Mouse (Mus musculus) heart, embryonic 16.5 days (tissue): ENCODE data around the gene Ctnna3. TPM values are rescaled to one million over a fixed set of nuclear protein-coding genes. Genes with fewer than 3 reads are reported as not detected.

Experiments
- ATAC-seq: fragments of 200-750 bp; cut with Nextera tagmentation; replicated peaks from 2 replicates; pipeline ENCODE4 v1.8.0; 2017; ENCODE audit warnings: moderate number of reproducible peaks; ENCODE audit not compliant: insufficient read depth, low FRiP score; ENCODE audit errors: extremely low read depth
- H3K27ac ChIP-seq: fragments of 300-500 bp; sonication (generic); 2 replicates; pipeline ENCODE4 v1.5.1; 2014; ENCODE audit warnings: mild to moderate bottlenecking, low read length, control low read depth, moderate library complexity
- H3K27me3 ChIP-seq: fragments of 300-500 bp; sonication (generic); 2 replicates; pipeline ENCODE4 v1.6.1; 2014; ENCODE audit warnings: low read length, mixed read lengths; ENCODE audit not compliant: control insufficient read depth, insufficient read depth
- H3K36me3 ChIP-seq: fragments of 300-500 bp; sonication (generic); 2 replicates; pipeline ENCODE4 v1.6.1; 2014; ENCODE audit not compliant: control insufficient read depth, insufficient read depth
- H3K4me1 ChIP-seq: fragments of 300-500 bp; sonication (generic); 2 replicates; pipeline ENCODE4 v1.6.1; 2014; ENCODE audit warnings: low read length, mixed read lengths; ENCODE audit not compliant: control insufficient read depth, insufficient read depth
- H3K4me2 ChIP-seq: fragments of 300-500 bp; sonication (generic); 2 replicates; pipeline ENCODE4 v1.6.1; 2014; ENCODE audit warnings: low read depth, mild to moderate bottlenecking, control low read depth, low read length
- H3K4me3 ChIP-seq: fragments of 300-500 bp; sonication (generic); 2 replicates; pipeline ENCODE4 v1.5.1; 2014; ENCODE audit warnings: mild to moderate bottlenecking, control low read depth, low read length
- H3K9ac ChIP-seq: fragments of 300-500 bp; sonication (generic); 2 replicates; pipeline ENCODE4 v1.6.1; 2014; ENCODE audit warnings: low read length, control low read depth
- H3K9me3 ChIP-seq: fragments of 300-500 bp; sonication (generic); replicated peaks from 2 replicates; pipeline ENCODE4 v1.6.1; 2016; ENCODE audit warnings: low read length; ENCODE audit not compliant: control insufficient read depth
- WGBS: fragments of 180-500 bp; shearing (Covaris S2); extraction: QIAGEN DNeasy Blood & Tissue Kit; methylation state at CpG from one replicate; pipeline ENCODE4 v1.1.7; 2014; 5-methylcytosine and 5-hydroxymethylcytosine counted together
- polyA plus RNA-seq: library from polyadenylated mRNA; unstranded; fragments of >200 nt; fragmentation: Nextera tagmentation; extraction: Ambion mirVana; gene quantifications from 2 replicates; pipeline ENCODE4 v1.2.1, GENCODE M21; 2015

The Ctnna3 gene
- polyA plus RNA-seq, 1 experiment from 2014 or later = 27.6 TPM

- no peaks in the 10 kb centered on the region for H3K27me3 ChIP-seq
- H3K4me1 ChIP-seq = no peaks in the 10 kb centered on the region
- ATAC-seq = no peak
- WGBS = 75% methylated on average over 3 of the region's 3 CpGs
- H3K27ac ChIP-seq = no peak overlapping the region
- H3K36me3 ChIP-seq = no peaks in the 10 kb centered on the region
- no peak overlapping the region for H3K4me3 ChIP-seq
- no peak overlapping the region for H3K9ac ChIP-seq
- H3K9me3 ChIP-seq = no peaks in the 10 kb centered on the region
- H3K4me2 ChIP-seq = no peak overlapping the region
Measured at GRCm38 (mm10) chr10:64118833-64119232, 688.9 kb downstream of the Ctnna3 start.

GRCm38 (mm10) chr10:64130397-64131150, 700.7 kb downstream of the Ctnna3 start:
- 86% methylated on average over 15 of the region's 15 CpGs for WGBS
- Histone ChIP-seq H3K9me3 (no peaks in the 10 kb centered on the region), H3K36me3 (no peaks in the 10 kb centered on the region), H3K27me3 (no peaks in the 10 kb centered on the region), H3K4me2 (no peak overlapping the region), H3K4me3 (no peak overlapping the region), H3K4me1 (no peaks in the 10 kb centered on the region), H3K9ac (no peak overlapping the region), H3K27ac (no peak overlapping the region)
- no peak for ATAC-seq

GRCm38 (mm10) chr10:64133461-64133860, 703.6 kb downstream of the Ctnna3 start:
- Histone ChIP-seq H3K4me1 (no peaks in the 10 kb centered on the region), H3K9ac (no peak overlapping the region), H3K36me3 (no peaks in the 10 kb centered on the region), H3K27me3 (no peaks in the 10 kb centered on the region), H3K4me3 (no peak overlapping the region), H3K4me2 (no peak overlapping the region), H3K27ac (no peak overlapping the region), H3K9me3 (no peaks in the 10 kb centered on the region)
- 72% methylated on average over 3 of the region's 3 CpGs for WGBS
- ATAC-seq = no peak

- Histone ChIP-seq H3K4me3 (no peak overlapping the region), H3K27me3 (no peaks in the 10 kb centered on the region), H3K9me3 (no peaks in the 10 kb centered on the region), H3K9ac (no peak overlapping the region), H3K4me1 (no peaks in the 10 kb centered on the region), H3K4me2 (no peak overlapping the region), H3K36me3 (no peaks in the 10 kb centered on the region), H3K27ac (no peak overlapping the region)
- WGBS = 75% methylated on average over 7 of the region's 7 CpGs
- ATAC-seq = no peak
Measured at GRCm38 (mm10) chr10:64135481-64135880, 705.6 kb downstream of the Ctnna3 start.

DNA sequence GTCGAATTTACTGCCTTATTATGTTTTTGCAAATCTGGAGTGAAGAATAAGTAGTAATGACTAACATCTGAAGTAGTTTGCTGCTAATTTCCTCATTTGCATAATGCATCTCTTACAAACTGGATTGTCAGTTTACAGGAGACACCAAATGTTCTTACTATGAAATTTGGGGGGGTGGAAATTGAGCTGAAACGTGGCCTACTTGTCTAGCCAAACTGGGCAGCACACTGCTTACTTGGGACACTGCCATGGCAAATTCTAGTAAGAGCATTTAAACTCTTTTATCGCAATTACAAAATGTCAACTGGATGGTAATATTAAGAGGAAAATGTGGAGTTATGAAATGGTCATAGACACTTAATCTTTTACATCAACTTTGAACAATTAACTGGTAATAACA, 716.6 kb downstream of the Ctnna3 start:
- H3K9me3 ChIP-seq = no peaks in the 10 kb centered on the region
- no peak overlapping the region for H3K4me2 ChIP-seq
- WGBS = 86% methylated on average over 3 of the region's 3 CpGs
- H3K27ac ChIP-seq = no peak overlapping the region
- H3K36me3 ChIP-seq = no peaks in the 10 kb centered on the region
- H3K4me1 ChIP-seq = peaks cover 4% of the 10 kb centered on the region; the same call in 1 of the 2 replicates
- no peak overlapping the region for H3K4me3 ChIP-seq
- no peak overlapping the region for H3K9ac ChIP-seq
- no peak for ATAC-seq
- H3K27me3 ChIP-seq = no peaks in the 10 kb centered on the region

GRCm38 (mm10) chr10:64181696-64182095, 751.8 kb downstream of the Ctnna3 start:
- H3K4me2 ChIP-seq = no peak overlapping the region
- ATAC-seq = no peak
- 90% methylated on average over 13 of the region's 13 CpGs for WGBS

DNA sequence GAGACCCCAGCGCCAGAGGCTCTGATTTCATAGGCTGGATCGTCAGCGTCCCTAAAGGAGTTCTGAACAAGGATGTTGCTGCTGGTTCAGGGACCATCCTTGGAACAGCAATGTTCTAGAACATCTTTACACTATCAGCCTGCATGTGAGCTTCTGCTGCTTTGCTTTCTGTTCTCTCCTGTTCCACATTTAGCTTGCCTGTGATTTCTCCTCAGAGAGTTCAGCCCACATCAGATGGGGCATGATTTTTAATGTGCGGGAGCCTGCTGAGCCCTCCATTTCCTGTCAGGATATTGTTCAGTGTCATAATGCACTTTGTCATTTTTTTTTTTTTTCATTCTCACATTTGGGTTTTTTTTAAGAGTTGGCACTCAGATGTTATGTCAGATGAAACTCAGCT, 752.8 kb downstream of the Ctnna3 start:
- 91% methylated on average over 4 of the region's 4 CpGs for WGBS
- ATAC-seq = no peak
- H3K36me3 ChIP-seq = no peaks in the 10 kb centered on the region

More at GRCm38 (mm10) chr10:64181696-64182095, 751.8 kb downstream of the Ctnna3 start:
- no peaks in the 10 kb centered on the region for H3K27me3 ChIP-seq
- no peaks in the 10 kb centered on the region for H3K36me3 ChIP-seq
- H3K9me3 ChIP-seq = no peaks in the 10 kb centered on the region
- H3K4me3 ChIP-seq = no peak overlapping the region
- no peak overlapping the region for H3K9ac ChIP-seq
- no peak overlapping the region for H3K27ac ChIP-seq
- H3K4me1 ChIP-seq = no peaks in the 10 kb centered on the region

GRCm38 (mm10) chr10:64188046-64188445, 758.1 kb downstream of the Ctnna3 start:
- no peaks in the 10 kb centered on the region for H3K27me3 ChIP-seq
- no peaks in the 10 kb centered on the region for H3K9me3 ChIP-seq
- H3K36me3 ChIP-seq = no peaks in the 10 kb centered on the region
- no peak overlapping the region for H3K27ac ChIP-seq
- H3K9ac ChIP-seq = no peak overlapping the region
- 78% methylated on average over 3 of the region's 3 CpGs for WGBS
- H3K4me1 ChIP-seq = no peaks in the 10 kb centered on the region
- ATAC-seq = no peak
- H3K4me2 ChIP-seq = no peak overlapping the region
- no peak overlapping the region for H3K4me3 ChIP-seq

More for the DNA sequence above, 752.8 kb downstream of the Ctnna3 start:
- H3K9me3 ChIP-seq = no peaks in the 10 kb centered on the region
- no peak overlapping the region for H3K4me2 ChIP-seq
- H3K27me3 ChIP-seq = no peaks in the 10 kb centered on the region
- H3K27ac ChIP-seq = no peak overlapping the region
- H3K4me3 ChIP-seq = no peak overlapping the region
- H3K4me1 ChIP-seq = no peaks in the 10 kb centered on the region
- no peak overlapping the region for H3K9ac ChIP-seq

GRCm38 (mm10) chr10:64197584-64197983, 767.7 kb downstream of the Ctnna3 start:
- Histone ChIP-seq H3K9ac (no peak overlapping the region), H3K36me3 (no peaks in the 10 kb centered on the region), H3K4me1 (no peaks in the 10 kb centered on the region), H3K9me3 (no peaks in the 10 kb centered on the region), H3K27me3 (no peaks in the 10 kb centered on the region), H3K4me2 (no peak overlapping the region), H3K27ac (no peak overlapping the region), H3K4me3 (no peak overlapping the region)
- WGBS = 97% methylated on average over 1 of the region's 1 CpGs
- ATAC-seq = no peak
